Mouse (Mus musculus) E14TG2a.4 (cell line): ENCODE results near the gene Il17f.

Experiments used
- CTCF ChIP-seq: conservative IDR thresholded peaks from 2 replicates; pipeline ENCODE4 v1.5.1; 2014; ENCODE audit warnings: low read length
- POU5F1 ChIP-seq: IDR thresholded peaks from 2 replicates; pipeline ENCODE4 v1.6.1; 2014; ENCODE audit warnings: low read length, borderline replicate concordance

GRCm38 (mm10) chr1:20788419-20788818 is 2.0 kb downstream of the Il17f start:
- TF ChIP-seq CTCF (no peak), POU5F1 (no peak)
